In the genomic region with DNA sequence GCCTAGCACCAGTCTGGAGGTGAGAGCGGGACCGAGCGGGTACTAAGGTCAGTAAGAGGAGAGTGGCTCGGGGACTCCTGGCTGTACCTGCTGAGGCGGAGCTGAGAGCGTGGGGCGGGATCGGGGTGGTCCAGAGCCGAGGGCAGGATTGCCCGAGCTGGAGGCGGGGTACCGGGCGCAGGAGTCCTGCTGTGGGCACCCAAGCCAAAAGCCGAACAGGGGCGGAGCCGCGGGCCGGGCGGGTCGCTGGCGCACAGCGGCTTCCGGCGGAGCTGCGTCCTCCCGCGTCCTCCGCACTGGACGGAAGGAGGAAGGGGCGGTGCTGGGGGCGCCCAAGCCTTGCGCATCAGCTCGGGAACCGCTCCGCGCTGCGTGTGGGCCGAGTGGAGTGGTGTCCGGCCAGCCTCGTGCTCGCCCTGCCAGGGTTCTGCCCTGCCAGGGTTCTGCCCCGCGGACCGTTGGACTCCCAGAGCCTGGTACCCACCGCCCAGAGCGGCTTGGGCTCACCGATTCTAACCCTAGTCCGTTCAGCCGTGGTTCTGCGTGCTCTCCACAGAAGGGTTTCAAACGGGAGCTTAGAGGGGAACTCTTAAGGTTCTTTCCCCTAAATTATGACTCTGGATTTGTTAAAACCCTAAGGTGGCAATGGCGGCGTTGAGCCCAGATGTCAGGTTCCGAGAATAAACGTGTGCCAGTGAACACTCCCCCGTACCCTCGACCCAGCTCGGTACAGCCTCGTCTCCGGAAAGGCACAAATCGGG, we compare ENCODE assay signal across 8 mouse cellular contexts. TPM values are rescaled to one million over a fixed set of nuclear protein-coding genes. Genes with fewer than 3 reads are reported as not detected.
DNase-seq lines count a peak whose midpoint lies in the region; ATAC-seq and TF ChIP-seq lines count a peak whose summit lies in the region.

Adprh (minus strand) TSS at position 262 of the 761 bp plus-strand sequence.

- peak within 1 kb of the TSS; percentile 79 for H3K27ac ChIP-seq in forebrain, embryonic 12.5 days
- H3K27ac ChIP-seq in heart, postnatal 0 days (ENCODE audit: low read depth), result peak within 1 kb of the TSS; percentile 92
- H3K27ac ChIP-seq in liver, embryonic 16.5 days (ENCODE audit: low read length), result peak within 1 kb of the TSS; percentile 87
- peak within 1 kb of the TSS; percentile 89 for H3K27ac ChIP-seq in neural tube, embryonic 13.5 days (replicated peaks)
- H3K27ac ChIP-seq in testis, adult 2 months (ENCODE audit: control insufficient read depth, insufficient read depth, low read depth, low read length), result peak within 1 kb of the TSS; percentile 99

- TF ChIP-seq EP300 in heart, postnatal 0 days (IDR thresholded peaks at IDR 0.05; ENCODE audit: low read depth), result no peak

- TF ChIP-seq CTCF in heart, postnatal 0 days (IDR thresholded peaks at IDR 0.05; ENCODE audit: low read depth), result no peak
- no peak for TF ChIP-seq CTCF in testis, adult 2 months (IDR thresholded peaks at IDR 0.05; ENCODE audit: control insufficient read depth, insufficient read depth, insufficient replicate concordance, low read depth, low read length)

- DNase-seq in CD8-positive naive resting alpha-beta T cell, adult 2 months (ENCODE audit: low read depth in 2 of 2, low spot score in 2 of 2), result peak; percentile 58 to 65
- DNase-seq in c-Kit-positive CD71-positive TER-119-negative erythroid progenitor cells, embryonic 14.5 days (ENCODE audit: low read depth), result peak; percentile 74
- peak; percentile 89 for DNase-seq in heart, postnatal 0 days (ENCODE audit: low spot score)
- DNase-seq in kidney, postnatal 4 days, result peak; percentile 94 to 97

- peak; percentile 98 for ATAC-seq in forebrain, embryonic 12.5 days (ENCODE audit: low FRiP score)
- ATAC-seq in heart, postnatal 0 days (ENCODE audit: insufficient read depth, low read depth), result peak; percentile 98
- peak; percentile 93 for ATAC-seq in liver, embryonic 16.5 days (ENCODE audit: low read depth)
- ATAC-seq in neural tube, embryonic 13.5 days (ENCODE audit: low read depth), result peak; percentile 99

- H3K4me2 ChIP-seq in forebrain, embryonic 12.5 days, result peak within 1 kb of the TSS; percentile 77
- peak within 1 kb of the TSS; percentile 92 for H3K4me2 ChIP-seq in heart, postnatal 0 days (ENCODE audit: low read depth, low read length)
- peak within 1 kb of the TSS; percentile 85 for H3K4me2 ChIP-seq in liver, embryonic 16.5 days (ENCODE audit: low read depth, low read length)
- peak within 1 kb of the TSS; percentile 80 for H3K4me2 ChIP-seq in neural tube, embryonic 13.5 days

- TF ChIP-seq POLR2A in testis, adult 2 months (IDR thresholded peaks at IDR 0.05; ENCODE audit: control insufficient read depth, low read depth, low read length), result peak; percentile 96

- peak within 1 kb of the TSS; percentile 70 for H3K4me3 ChIP-seq in forebrain, embryonic 12.5 days (replicated peaks)
- peak within 1 kb of the TSS; percentile 74 for H3K4me3 ChIP-seq in heart, postnatal 0 days (ENCODE audit: low read depth, low read length)
- peak within 1 kb of the TSS; percentile 82 for H3K4me3 ChIP-seq in liver, embryonic 16.5 days (ENCODE audit: low read depth, low read length)
- peak within 1 kb of the TSS; percentile 79 for H3K4me3 ChIP-seq in neural tube, embryonic 13.5 days
- peak within 1 kb of the TSS; percentile 98 for H3K4me3 ChIP-seq in testis, adult 2 months (ENCODE audit: control insufficient read depth, low read depth, low read length)

- no peaks in the 10 kb centered on the region for H3K27me3 ChIP-seq in forebrain, embryonic 12.5 days
- H3K27me3 ChIP-seq in heart, postnatal 0 days (ENCODE audit: control insufficient read depth, insufficient read depth, low read length), result no peaks in the 10 kb centered on the region
- no peaks in the 10 kb centered on the region for H3K27me3 ChIP-seq in liver, embryonic 16.5 days (ENCODE audit: control insufficient read depth, insufficient read depth, low read depth, low read length)
- no peaks in the 10 kb centered on the region for H3K27me3 ChIP-seq in neural tube, embryonic 13.5 days
- H3K27me3 ChIP-seq in testis, adult 2 months (ENCODE audit: control insufficient read depth, insufficient read depth, low read length), result no peaks in the 10 kb centered on the region

- under 1% methylated on average over 55 of the region's 61 CpGs for WGBS in forebrain, embryonic 12.5 days
- under 1% methylated on average over 56 of the region's 61 CpGs for WGBS in heart, postnatal 0 days
- under 1% methylated on average over 61 of the region's 61 CpGs for WGBS in liver, embryonic 16.5 days (ENCODE audit: insufficient replicate concordance)
- under 1% methylated on average over 56 of the region's 61 CpGs for WGBS in neural tube, embryonic 13.5 days

- peaks cover 30% of the 10 kb centered on the region for H3K36me3 ChIP-seq in forebrain, embryonic 12.5 days (replicated peaks)
- peaks cover 21% of the 10 kb centered on the region for H3K36me3 ChIP-seq in heart, postnatal 0 days (replicated peaks; ENCODE audit: control insufficient read depth, insufficient read depth, low read length)
- H3K36me3 ChIP-seq in liver, embryonic 16.5 days (ENCODE audit: control insufficient read depth, insufficient read depth), result no peaks in the 10 kb centered on the region
- peaks cover 29% of the 10 kb centered on the region for H3K36me3 ChIP-seq in neural tube, embryonic 13.5 days
- no peaks in the 10 kb centered on the region; the same call in none of the 2 replicates for H3K36me3 ChIP-seq in testis, adult 2 months (ENCODE audit: control insufficient read depth, insufficient read depth, low read length)

- peak within 1 kb of the TSS; percentile 82 for H3K9ac ChIP-seq in forebrain, embryonic 12.5 days
- H3K9ac ChIP-seq in heart, postnatal 0 days (replicated peaks; ENCODE audit: low read depth, low read length), result peak within 1 kb of the TSS; percentile 76
- peak within 1 kb of the TSS; percentile 93 for H3K9ac ChIP-seq in liver, embryonic 16.5 days (ENCODE audit: low read depth, low read length)
- H3K9ac ChIP-seq in neural tube, embryonic 13.5 days, result peak within 1 kb of the TSS; percentile 97

- peaks cover 12% of the 10 kb centered on the region for H3K4me1 ChIP-seq in forebrain, embryonic 12.5 days
- peaks cover 11% of the 10 kb centered on the region; the same call in 1 of the 2 replicates for H3K4me1 ChIP-seq in heart, postnatal 0 days (ENCODE audit: control insufficient read depth, insufficient read depth)
- peaks cover 18% of the 10 kb centered on the region for H3K4me1 ChIP-seq in liver, embryonic 16.5 days (ENCODE audit: control insufficient read depth, low read depth, low read length)
- peaks cover 27% of the 10 kb centered on the region for H3K4me1 ChIP-seq in neural tube, embryonic 13.5 days (replicated peaks)
- H3K4me1 ChIP-seq in testis, adult 2 months (ENCODE audit: control insufficient read depth, insufficient read depth, low read length), result peaks cover 15% of the 10 kb centered on the region

- H3K9me3 ChIP-seq in forebrain, embryonic 12.5 days, result no peaks in the 10 kb centered on the region
- no peaks in the 10 kb centered on the region for H3K9me3 ChIP-seq in heart, postnatal 0 days (replicated peaks; ENCODE audit: control insufficient read depth, low read length)
- no peaks in the 10 kb centered on the region for H3K9me3 ChIP-seq in liver, embryonic 16.5 days (replicated peaks; ENCODE audit: control insufficient read depth, low read length)
- no peaks in the 10 kb centered on the region for H3K9me3 ChIP-seq in neural tube, embryonic 13.5 days

RNA-seq across cellular contexts. Expression of gene Adprh, which starts in this region (rescaled TPM):
- 140 and 142 TPM in 2 replicates for polyA plus RNA-seq in forebrain, embryonic 12.5 days (2016; fragmentation: Nextera tagmentation; extraction: Ambion mirVana)
- total RNA-seq in heart, postnatal 0 days (2014; rRNA removed; ENCODE audit: low replicate concordance), result 30.9 and 42.6 TPM in 2 replicates
- polyA plus RNA-seq in heart, postnatal 0 days (2015; fragmentation: Nextera tagmentation; extraction: Ambion mirVana), result 69.5 and 72.1 TPM in 2 replicates
- 28.8 and 31.0 TPM in 2 replicates for polyA plus RNA-seq in liver, embryonic 16.5 days (2015; fragmentation: Nextera tagmentation; extraction: Ambion mirVana)
- 148 and 149 TPM in 2 replicates for polyA plus RNA-seq in neural tube, embryonic 13.5 days (2015; fragmentation: Nextera tagmentation; extraction: Ambion mirVana)
- 19.2 and 21.7 TPM in 2 replicates for polyA plus RNA-seq in testis, adult 2 months (2012; rRNA removed)

Comparison
In these comparisons a context has a peak if more than half of its experiments do, and no peak if none do; other contexts are left out.
1. Peak in every context shown above with its lines: DNase-seq, ATAC-seq, H3K4me3 ChIP-seq and H3K27ac ChIP-seq.